Mouse (Mus musculus): ENCODE measurements at regions not wholly inside any gene's neighbourhood (a gene's known extent, or its start where the extent isn't known, plus 50 kb on each side); places are given as distances from the start of the nearest gene placed in this dataset.
"Not testable (repeated sequence)": the region's sequence is repeated elsewhere in the genome, so short reads cannot be mapped to it uniquely, and the experiment has no call there.

DNA sequence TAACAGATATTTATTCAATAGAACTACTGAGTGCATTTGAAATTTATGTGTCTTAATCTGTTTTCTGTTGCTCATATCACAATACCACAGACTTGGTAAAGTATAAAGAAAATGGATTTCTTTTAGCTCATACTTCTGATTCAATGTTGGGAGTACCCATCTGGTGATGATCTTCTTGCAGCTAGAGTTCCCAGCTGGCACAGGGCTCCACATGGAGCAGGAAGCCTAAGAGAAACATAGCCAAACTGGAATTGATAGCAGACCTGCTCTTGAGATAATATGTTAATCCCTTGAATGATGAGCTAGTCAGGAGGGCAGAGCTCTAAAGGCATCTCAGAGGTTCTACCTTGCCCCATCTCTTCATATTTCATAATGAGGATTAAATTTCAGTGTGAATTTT, 97.9 kb upstream of the Mpdz start:
- Histone ChIP-seq H3K4me1 (ENCODE audit: control insufficient read depth, insufficient read depth, low read length) (no peaks in the 10 kb centered on the region), H3K27ac (ENCODE audit: insufficient read depth, low read depth, low read length) (no peak overlapping the region), H3K27me3 (replicated peaks; ENCODE audit: control insufficient read depth, insufficient read depth, low read length) (no peaks in the 10 kb centered on the region), H3K36me3 (ENCODE audit: control insufficient read depth, insufficient read depth, low read length) (no peaks in the 10 kb centered on the region), H3K4me3 (ENCODE audit: insufficient read depth, low read depth, low read length) (no peak overlapping the region)
- no peak for DNase-seq
- TF ChIP-seq POLR2A (IDR thresholded peaks at IDR 0.05; ENCODE audit: low read depth, low read length): no peak

DNA sequence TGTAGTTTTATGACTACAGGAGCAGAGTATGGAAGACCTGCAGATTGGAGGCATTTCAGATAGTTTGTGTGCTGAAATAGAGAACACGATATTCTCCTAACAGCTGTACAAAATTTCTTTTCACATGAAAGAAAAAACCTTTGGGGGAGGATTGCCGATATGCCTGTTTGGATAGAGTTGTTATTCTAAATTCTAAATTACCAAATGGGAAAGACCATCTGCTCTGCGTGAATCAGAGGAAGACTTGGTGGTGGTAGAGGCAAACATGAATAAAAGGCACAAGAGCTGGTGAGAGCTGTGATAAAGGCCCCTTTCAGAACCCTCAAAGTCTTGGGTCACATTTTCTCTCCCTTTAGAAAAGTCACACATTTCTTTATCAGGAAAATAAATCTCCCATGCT, 96.9 kb upstream of the Mpdz start:
- no peak overlapping the region for H3K4me3 ChIP-seq (ENCODE audit: insufficient read depth, low read depth, low read length)
- H3K27ac ChIP-seq (ENCODE audit: insufficient read depth, low read depth, low read length): no peak overlapping the region
- 47% methylated on average over 3 of the region's 3 CpGs for WGBS
- TF ChIP-seq POLR2A (IDR thresholded peaks at IDR 0.05; ENCODE audit: low read depth, low read length) (no peak), CTCF (conservative IDR thresholded peaks at IDR 0.05; ENCODE audit: insufficient read depth, insufficient read length, low read depth, low read length) (no peak)
- H3K27me3 ChIP-seq (replicated peaks; ENCODE audit: control insufficient read depth, insufficient read depth, low read length): no peaks in the 10 kb centered on the region
- H3K4me1 ChIP-seq (ENCODE audit: control insufficient read depth, insufficient read depth, low read length): no peaks in the 10 kb centered on the region
- H3K36me3 ChIP-seq (ENCODE audit: control insufficient read depth, insufficient read depth, low read length): no peaks in the 10 kb centered on the region
- DNase-seq: no peak

DNA sequence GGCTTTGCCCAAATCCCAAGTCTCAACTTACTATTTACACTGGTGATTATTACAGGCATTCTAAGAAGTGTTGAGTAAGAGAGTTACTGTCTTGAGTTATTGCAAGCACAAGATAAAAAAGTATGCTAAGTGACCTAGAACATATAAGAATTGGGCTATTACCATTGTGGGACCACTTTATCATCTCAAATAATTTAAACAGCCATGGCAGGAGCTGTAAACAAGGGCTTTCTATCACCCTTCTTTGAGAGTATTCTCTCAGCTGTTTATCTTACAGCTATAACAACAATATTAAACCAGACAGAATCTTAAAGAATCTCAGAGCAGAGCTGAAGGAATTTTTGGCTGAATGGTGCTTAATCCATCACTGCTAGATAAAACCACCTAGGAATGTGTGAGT, 94.2 kb upstream of the Mpdz start:
- Histone ChIP-seq H3K27ac (ENCODE audit: insufficient read depth, low read depth, low read length) (no peak overlapping the region), H3K4me1 (ENCODE audit: control insufficient read depth, insufficient read depth, low read length) (no peaks in the 10 kb centered on the region), H3K36me3 (ENCODE audit: control insufficient read depth, insufficient read depth, low read length) (no peaks in the 10 kb centered on the region), H3K4me3 (ENCODE audit: insufficient read depth, low read depth, low read length) (no peak overlapping the region), H3K27me3 (replicated peaks; ENCODE audit: control insufficient read depth, insufficient read depth, low read length) (no peaks in the 10 kb centered on the region)
- no peak for DNase-seq
- TF ChIP-seq POLR2A (IDR thresholded peaks at IDR 0.05; ENCODE audit: low read depth, low read length): no peak
- no peak for TF ChIP-seq CTCF (conservative IDR thresholded peaks at IDR 0.05; ENCODE audit: insufficient read depth, insufficient read length, low read depth, low read length)

DNA sequence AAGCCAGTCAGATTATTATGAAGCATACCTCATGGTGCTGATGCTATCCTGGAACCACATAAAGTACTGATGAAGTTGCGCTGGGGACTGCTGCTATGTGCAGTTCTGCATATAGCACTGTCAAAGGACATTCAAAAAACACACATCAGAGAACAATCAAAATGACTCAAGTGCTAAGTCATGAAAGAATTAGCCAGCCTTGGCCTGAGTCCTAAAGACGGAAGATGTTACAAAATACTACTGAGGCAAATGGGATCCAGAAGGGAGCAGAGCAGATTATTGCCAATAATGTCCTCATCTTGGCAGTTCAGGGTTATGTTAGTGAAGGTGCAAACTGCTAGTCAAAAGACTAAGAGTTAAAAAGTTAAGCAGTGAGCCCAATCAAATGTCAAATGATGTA, 87.9 kb upstream of the Mpdz start:
- TF ChIP-seq CTCF (conservative IDR thresholded peaks at IDR 0.05; ENCODE audit: insufficient read depth, insufficient read length, low read depth, low read length) (no peak), POLR2A (IDR thresholded peaks at IDR 0.05; ENCODE audit: low read depth, low read length) (no peak)
- no peak for DNase-seq
- Histone ChIP-seq H3K27me3 (replicated peaks; ENCODE audit: control insufficient read depth, insufficient read depth, low read length) (no peaks in the 10 kb centered on the region), H3K36me3 (ENCODE audit: control insufficient read depth, insufficient read depth, low read length) (no peaks in the 10 kb centered on the region), H3K4me1 (ENCODE audit: control insufficient read depth, insufficient read depth, low read length) (no peaks in the 10 kb centered on the region), H3K27ac (ENCODE audit: insufficient read depth, low read depth, low read length) (no peak overlapping the region), H3K4me3 (ENCODE audit: insufficient read depth, low read depth, low read length) (no peak overlapping the region)
- WGBS: 95% methylated on average over 2 of the region's 2 CpGs

DNA sequence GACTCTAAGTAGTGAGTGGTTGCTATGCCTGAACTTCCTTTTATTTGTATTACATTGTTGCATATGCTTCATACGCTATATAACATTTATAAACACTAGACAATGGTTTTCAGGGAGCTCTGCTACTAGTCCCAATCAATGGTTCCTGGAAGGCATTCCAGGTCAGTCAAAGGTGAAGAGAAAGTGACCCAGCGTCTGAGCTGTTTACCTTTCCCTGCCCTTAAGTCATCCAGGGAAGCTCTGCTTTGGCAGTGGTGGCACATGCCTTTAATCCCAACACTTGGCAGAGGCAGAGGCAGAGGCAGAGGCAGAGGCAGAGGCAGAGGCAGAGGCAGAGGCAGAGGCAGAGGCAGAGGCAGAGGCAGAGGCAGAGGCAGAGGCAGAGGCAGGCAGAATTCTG, 76.5 kb upstream of the Mpdz start:
- H3K27ac ChIP-seq (ENCODE audit: insufficient read depth, low read depth, low read length); H3K4me1 ChIP-seq (ENCODE audit: control insufficient read depth, insufficient read depth, low read length); H3K27me3 ChIP-seq (replicated peaks; ENCODE audit: control insufficient read depth, insufficient read depth, low read length); H3K4me3 ChIP-seq (ENCODE audit: insufficient read depth, low read depth, low read length); DNase-seq; H3K36me3 ChIP-seq (ENCODE audit: control insufficient read depth, insufficient read depth, low read length): not testable (repeated sequence)
- WGBS: 72% methylated on average over 2 of the region's 2 CpGs

DNA sequence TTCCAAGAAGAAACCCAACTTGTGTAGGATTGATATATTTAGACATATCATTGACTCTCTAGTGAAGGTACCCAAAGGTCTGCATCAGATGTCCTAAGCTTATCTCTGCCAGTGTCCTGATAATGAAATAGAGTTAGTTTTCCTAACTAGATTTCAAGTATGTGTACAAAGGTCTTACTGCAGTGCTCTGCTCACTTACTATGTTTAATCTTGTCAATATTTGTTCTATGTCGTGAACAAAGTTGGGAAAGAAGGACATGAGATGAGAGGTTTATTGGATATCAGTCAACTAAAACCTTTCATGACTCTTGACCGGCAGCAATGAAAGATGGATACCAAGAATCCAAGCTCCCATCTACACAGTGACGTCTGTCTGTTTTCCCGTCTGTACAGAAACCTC, 71.9 kb upstream of the Mpdz start:
- 88% methylated on average over 4 of the region's 4 CpGs for WGBS

DNA sequence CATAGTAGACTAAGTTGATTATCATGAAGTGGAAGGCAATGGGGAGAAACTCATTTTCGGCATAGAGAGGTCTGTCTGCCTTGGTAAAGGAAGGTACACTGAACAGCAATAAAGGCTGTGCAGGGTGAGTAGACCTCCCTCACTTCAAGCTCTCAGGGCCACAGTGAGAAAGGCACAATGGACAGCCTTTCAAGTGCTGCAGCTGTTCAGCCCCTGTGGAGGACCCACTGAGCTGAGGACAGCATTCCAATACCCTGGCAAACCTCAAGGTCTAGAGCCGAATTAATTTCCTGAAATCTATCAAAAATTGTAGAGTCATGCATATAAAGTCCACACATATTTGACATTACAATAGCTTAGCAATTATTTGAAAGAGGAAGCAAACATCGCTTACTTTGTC, 69.8 kb upstream of the Mpdz start:
- Histone ChIP-seq H3K4me3 (ENCODE audit: insufficient read depth, low read depth, low read length) (no peak overlapping the region), H3K27ac (ENCODE audit: insufficient read depth, low read depth, low read length) (no peak overlapping the region), H3K27me3 (replicated peaks; ENCODE audit: control insufficient read depth, insufficient read depth, low read length) (no peaks in the 10 kb centered on the region), H3K36me3 (ENCODE audit: control insufficient read depth, insufficient read depth, low read length) (no peaks in the 10 kb centered on the region), H3K4me1 (ENCODE audit: control insufficient read depth, insufficient read depth, low read length) (no peaks in the 10 kb centered on the region)
- no peak for TF ChIP-seq POLR2A (IDR thresholded peaks at IDR 0.05; ENCODE audit: low read depth, low read length)
- TF ChIP-seq CTCF (conservative IDR thresholded peaks at IDR 0.05; ENCODE audit: insufficient read depth, insufficient read length, low read depth, low read length): no peak
- 75% methylated on average over 3 of the region's 3 CpGs for WGBS
- DNase-seq: no peak

More for the DNA sequence above, 71.9 kb upstream of the Mpdz start:
- Histone ChIP-seq H3K27ac (ENCODE audit: insufficient read depth, low read depth, low read length) (no peak overlapping the region), H3K4me3 (ENCODE audit: insufficient read depth, low read depth, low read length) (no peak overlapping the region), H3K4me1 (ENCODE audit: control insufficient read depth, insufficient read depth, low read length) (no peaks in the 10 kb centered on the region), H3K27me3 (replicated peaks; ENCODE audit: control insufficient read depth, insufficient read depth, low read length) (no peaks in the 10 kb centered on the region), H3K36me3 (ENCODE audit: control insufficient read depth, insufficient read depth, low read length) (no peaks in the 10 kb centered on the region)
- DNase-seq: no peak
- TF ChIP-seq POLR2A (IDR thresholded peaks at IDR 0.05; ENCODE audit: low read depth, low read length) (no peak), CTCF (conservative IDR thresholded peaks at IDR 0.05; ENCODE audit: insufficient read depth, insufficient read length, low read depth, low read length) (no peak)

DNA sequence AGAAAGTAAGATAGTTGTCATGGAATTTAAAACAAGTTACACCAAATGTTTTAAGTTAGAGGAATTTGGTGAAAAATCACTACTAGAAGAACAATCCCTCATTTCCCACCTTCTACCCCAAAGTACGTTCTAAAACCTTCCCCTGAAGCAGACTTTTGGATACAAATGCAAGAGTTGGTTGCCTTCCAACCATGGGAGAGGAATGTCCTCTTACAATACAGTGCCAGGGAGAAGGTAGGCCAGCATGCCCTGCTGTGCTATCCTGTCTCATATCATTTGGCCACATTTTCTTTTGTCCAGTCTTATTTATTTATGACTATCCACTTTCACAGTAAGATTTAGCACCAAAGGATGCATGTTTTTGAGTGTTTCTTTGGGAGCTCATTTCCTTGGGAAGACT, 66.2 kb upstream of the Mpdz start:
- WGBS: 90% methylated on average over 1 of the region's 1 CpGs
- Histone ChIP-seq H3K4me3 (ENCODE audit: insufficient read depth, low read depth, low read length) (no peak overlapping the region), H3K4me1 (ENCODE audit: control insufficient read depth, insufficient read depth, low read length) (peaks cover 6% of the 10 kb centered on the region; the same call in 1 of the 2 replicates), H3K36me3 (ENCODE audit: control insufficient read depth, insufficient read depth, low read length) (no peaks in the 10 kb centered on the region), H3K27ac (ENCODE audit: insufficient read depth, low read depth, low read length) (no peak overlapping the region), H3K27me3 (replicated peaks; ENCODE audit: control insufficient read depth, insufficient read depth, low read length) (no peaks in the 10 kb centered on the region)
- DNase-seq: no peak
- no peak for TF ChIP-seq CTCF (conservative IDR thresholded peaks at IDR 0.05; ENCODE audit: insufficient read depth, insufficient read length, low read depth, low read length)
- no peak for TF ChIP-seq POLR2A (IDR thresholded peaks at IDR 0.05; ENCODE audit: low read depth, low read length)

All from kidney, adult 2 months (tissue).